Mouse (Mus musculus) stomach, embryonic 16.5 days (tissue): ENCODE data around the gene Polr3g. TPM values are rescaled to one million over a fixed set of nuclear protein-coding genes. Genes with fewer than 3 reads are reported as not detected.

Experiments
- ATAC-seq: fragments of 200-750 bp; cut with Nextera tagmentation; 2 replicates; pipeline ENCODE4 v1.8.0; 2017; ENCODE audit warnings: moderate number of reproducible peaks, moderate TSS enrichment; ENCODE audit not compliant: insufficient read depth, low FRiP score
- H3K27ac ChIP-seq: fragments of 300-500 bp; sonication (generic); 2 replicates; pipeline ENCODE4 v1.5.1; 2014; ENCODE audit warnings: low read length
- H3K27me3 ChIP-seq: fragments of 300-500 bp; sonication (generic); 2 replicates; pipeline ENCODE4 v1.6.1; 2014; ENCODE audit warnings: low read length, control low read depth, mixed read lengths; ENCODE audit not compliant: control insufficient read depth, insufficient read depth
- H3K36me3 ChIP-seq: fragments of 300-500 bp; sonication (generic); 2 replicates; pipeline ENCODE4 v1.6.1; 2014; ENCODE audit warnings: low read length; ENCODE audit not compliant: control insufficient read depth, insufficient read depth
- H3K4me1 ChIP-seq: fragments of 300-500 bp; sonication (generic); 2 replicates; pipeline ENCODE4 v1.6.1; 2014; ENCODE audit warnings: low read length, control low read depth, mixed read lengths; ENCODE audit not compliant: control insufficient read depth, insufficient read depth
- H3K4me2 ChIP-seq: fragments of 300-500 bp; sonication (generic); 2 replicates; pipeline ENCODE4 v1.6.1; 2014; ENCODE audit warnings: low read depth, low read length, mixed read lengths
- H3K4me3 ChIP-seq: fragments of 300-500 bp; sonication (generic); replicated peaks from 2 replicates; pipeline ENCODE4 v1.5.1; 2014; ENCODE audit warnings: mild to moderate bottlenecking, low read length
- H3K9ac ChIP-seq: fragments of 300-500 bp; sonication (generic); 2 replicates; pipeline ENCODE4 v1.6.1; 2014; ENCODE audit warnings: low read length
- H3K9me3 ChIP-seq: fragments of 300-500 bp; sonication (generic); replicated peaks from 2 replicates; pipeline ENCODE4 v1.6.1; 2016; ENCODE audit warnings: low read length, control low read depth; ENCODE audit not compliant: control insufficient read depth
- WGBS: fragments of 180-500 bp; shearing (Covaris S2); extraction: QIAGEN DNeasy Blood & Tissue Kit; methylation state at CpG from one replicate; pipeline ENCODE4 v1.1.7; 2014; 5-methylcytosine and 5-hydroxymethylcytosine counted together
- polyA plus RNA-seq: library from polyadenylated mRNA; unstranded; fragments of >200 nt; fragmentation: Nextera tagmentation; extraction: Ambion mirVana; gene quantifications from 2 replicates; pipeline ENCODE4 v1.2.1, GENCODE M21; 2015

Polr3g gene
- polyA plus RNA-seq, 1 experiment from 2014 or later, result 20.8 TPM

DNA sequence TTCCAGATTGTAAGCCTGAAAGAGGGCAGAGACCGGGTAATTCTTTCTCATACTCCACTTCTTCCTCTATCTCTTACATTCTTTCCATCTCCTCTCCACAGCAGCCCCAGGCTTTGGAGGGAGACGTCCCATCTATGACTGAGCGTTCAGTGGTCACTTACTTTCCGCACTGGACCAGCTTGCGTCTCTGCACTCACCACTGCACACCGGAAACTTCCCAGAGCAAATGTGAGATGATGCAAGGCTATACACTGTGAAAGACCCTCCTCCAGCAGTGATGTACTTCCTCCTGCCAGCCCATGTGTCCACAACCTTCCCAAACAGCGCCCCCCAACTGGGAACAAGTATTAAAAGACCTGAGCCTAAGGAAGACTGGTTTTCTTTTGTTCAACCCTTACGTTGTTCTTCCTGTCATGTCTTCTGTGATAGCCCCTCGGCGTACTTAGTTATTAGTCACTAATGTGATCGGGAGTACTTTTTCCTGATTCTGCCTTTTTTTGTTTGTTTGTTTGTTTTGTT, 66.7 kb downstream of the Polr3g start:
- H3K4me3 ChIP-seq, result no peak overlapping the region
- no peaks in the 10 kb centered on the region for H3K27me3 ChIP-seq
- H3K4me1 ChIP-seq, result 0 out of 2 replicates have a peak, but pooled peaks cover 4% of the 10 kb centered on the region
- no peak overlapping the region for H3K4me2 ChIP-seq
- no peak for ATAC-seq
- no peak overlapping the region for H3K27ac ChIP-seq
- H3K9me3 ChIP-seq, result no peaks in the 10 kb centered on the region
- no peak overlapping the region for H3K9ac ChIP-seq
- no peaks in the 10 kb centered on the region for H3K36me3 ChIP-seq
- 87% methylated on average over 11 of the region's 11 CpGs for WGBS

DNA sequence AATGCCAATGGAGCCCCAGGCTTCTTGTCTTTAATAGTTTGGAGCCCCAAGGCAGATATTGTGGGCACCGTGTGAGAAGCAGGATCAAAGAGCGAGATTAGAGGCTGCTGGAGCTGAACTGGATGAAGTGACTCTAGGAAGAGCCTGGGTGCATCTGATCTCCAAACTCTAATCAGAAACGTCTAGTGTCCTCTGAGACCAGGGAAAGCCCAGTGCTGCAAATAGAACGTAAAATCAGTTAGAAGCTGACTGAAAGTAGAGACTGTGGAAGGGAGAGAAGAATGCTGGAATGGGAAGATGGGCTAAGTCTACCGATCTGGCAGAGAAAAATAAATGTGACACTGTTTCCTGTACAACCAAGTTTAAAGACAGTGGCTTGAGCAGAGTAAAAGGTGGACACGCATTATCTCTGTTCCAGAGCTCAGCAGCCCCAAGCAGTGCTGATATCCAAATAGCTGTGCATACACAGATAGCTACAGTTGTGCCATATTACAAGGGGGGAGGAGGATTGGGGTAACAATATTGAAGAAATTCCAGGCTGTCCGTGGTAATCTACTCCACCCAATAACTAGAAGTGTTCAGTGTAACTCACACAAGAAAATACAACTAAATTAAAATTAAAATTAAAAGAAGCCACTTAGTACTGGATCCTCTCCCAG, 68.2 kb downstream of the Polr3g start:
- H3K9me3 ChIP-seq, result no peaks in the 10 kb centered on the region
- no peak; the same call in 1 of the 2 replicates for ATAC-seq
- H3K4me2 ChIP-seq, result no peak overlapping the region
- no peak overlapping the region for H3K9ac ChIP-seq
- WGBS, result 54% methylated on average over 7 of the region's 7 CpGs
- 0 out of 2 replicates have a peak, but pooled peaks cover 4% of the 10 kb centered on the region for H3K4me1 ChIP-seq
- H3K27ac ChIP-seq, result no peak overlapping the region
- H3K36me3 ChIP-seq, result no peaks in the 10 kb centered on the region
- H3K27me3 ChIP-seq, result no peaks in the 10 kb centered on the region; the same call in 1 of the 2 replicates
- H3K4me3 ChIP-seq, result no peak overlapping the region

DNA sequence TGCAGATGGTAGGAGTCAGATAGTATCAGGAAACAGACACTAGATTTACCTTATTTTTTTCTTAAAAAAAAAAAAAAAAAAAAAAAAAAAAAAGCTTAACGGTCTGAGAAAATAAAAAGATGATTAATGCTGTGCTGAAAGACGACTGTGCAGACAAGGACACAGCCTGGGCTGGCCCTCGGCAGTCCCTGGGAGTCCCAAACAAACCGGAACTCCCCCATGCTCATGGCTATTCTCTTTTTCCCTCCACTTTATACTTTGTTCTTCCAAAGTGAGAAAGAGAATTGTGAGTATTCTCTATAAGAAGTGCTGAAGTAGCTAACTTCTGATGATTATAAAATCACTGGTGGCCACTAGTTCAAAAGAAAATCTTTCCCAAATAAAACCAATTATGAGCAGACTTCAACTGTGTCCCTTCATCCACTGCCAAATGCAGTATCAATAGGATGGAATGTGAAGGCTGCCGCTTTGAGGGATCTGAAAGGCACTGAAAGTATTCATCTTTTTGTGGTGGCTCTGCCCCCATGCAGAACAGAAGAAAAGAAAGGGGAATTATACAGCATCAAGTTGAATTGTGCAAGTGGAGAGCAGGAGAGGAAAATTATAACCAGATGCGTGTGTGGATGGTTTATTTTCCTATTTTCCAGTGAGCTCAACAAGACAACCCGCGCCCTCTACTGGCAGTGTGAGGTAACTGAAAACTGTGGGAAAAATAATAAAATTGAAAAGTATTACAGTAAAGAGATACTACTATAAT, 69.3 kb downstream of the Polr3g start:
- H3K9ac ChIP-seq, result no peak overlapping the region
- H3K27me3 ChIP-seq, result no peaks in the 10 kb centered on the region; the same call in 1 of the 2 replicates
- peak overlapping the region; percentile 36; the same call in 1 of the 2 replicates for H3K4me2 ChIP-seq
- H3K4me3 ChIP-seq, result no peak overlapping the region
- no peaks in the 10 kb centered on the region for H3K36me3 ChIP-seq
- H3K27ac ChIP-seq, result no peak overlapping the region
- H3K9me3 ChIP-seq, result no peaks in the 10 kb centered on the region
- 13% methylated on average over 8 of the region's 8 CpGs for WGBS
- no peak for ATAC-seq
- H3K4me1 ChIP-seq, result 0 out of 2 replicates have a peak, but pooled peaks cover 4% of the 10 kb centered on the region

DNA sequence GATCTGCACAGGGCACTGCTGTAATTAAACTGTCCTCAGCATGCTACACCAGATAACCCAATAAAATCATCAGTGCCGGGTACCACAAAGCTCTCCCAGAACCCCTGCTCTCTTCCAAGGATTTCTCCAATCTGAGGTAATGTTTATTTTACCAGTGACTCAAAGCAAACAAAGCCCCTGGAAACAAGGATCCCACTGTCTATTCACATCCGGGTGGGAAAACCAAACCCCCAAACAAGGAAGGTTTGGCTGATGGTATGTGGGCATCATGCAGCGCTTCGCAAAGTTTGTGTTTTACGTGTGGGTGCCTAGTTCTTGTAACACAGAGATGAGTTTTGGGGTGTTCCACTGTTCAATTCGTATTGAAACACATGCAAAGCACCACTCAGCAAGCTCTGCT, 69.9 kb downstream of the Polr3g start:
- Histone ChIP-seq H3K27me3 (no peaks in the 10 kb centered on the region; the same call in 1 of the 2 replicates), H3K36me3 (no peaks in the 10 kb centered on the region), H3K9me3 (no peaks in the 10 kb centered on the region), H3K9ac (no peak overlapping the region), H3K4me2 (no peak overlapping the region), H3K4me1 (0 out of 2 replicates have a peak, but pooled peaks cover 4% of the 10 kb centered on the region), H3K4me3 (no peak overlapping the region), H3K27ac (no peak overlapping the region)
- 36% methylated on average over 6 of the region's 6 CpGs for WGBS
- no peak for ATAC-seq

DNA sequence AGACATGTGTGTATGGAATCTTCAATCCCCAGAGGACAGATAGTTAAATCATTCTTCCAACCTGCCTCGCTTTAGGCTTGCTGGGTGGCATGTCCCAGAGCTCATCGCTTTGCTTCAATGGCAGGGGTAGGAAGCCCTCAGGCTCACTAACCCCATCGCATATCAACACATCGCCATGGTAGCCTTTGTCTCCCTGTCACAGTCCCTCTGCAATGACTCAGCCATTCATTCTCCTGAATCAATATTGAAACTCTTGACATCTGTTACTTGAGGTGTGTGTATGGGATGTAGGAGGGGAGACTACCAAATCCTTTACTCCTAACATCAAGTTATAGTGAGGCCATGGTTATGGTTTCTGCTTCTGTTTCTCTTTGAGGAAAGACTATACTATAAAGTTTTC, 71.2 kb downstream of the Polr3g start:
- Histone ChIP-seq H3K4me1 (0 out of 2 replicates have a peak, but pooled peaks cover 4% of the 10 kb centered on the region), H3K27me3 (no peaks in the 10 kb centered on the region; the same call in 1 of the 2 replicates), H3K4me3 (no peak overlapping the region), H3K27ac (no peak overlapping the region), H3K9me3 (no peaks in the 10 kb centered on the region), H3K4me2 (no peak overlapping the region), H3K9ac (no peak overlapping the region), H3K36me3 (no peaks in the 10 kb centered on the region)
- WGBS, result 36% methylated on average over 4 of the region's 4 CpGs
- ATAC-seq, result no peak

DNA sequence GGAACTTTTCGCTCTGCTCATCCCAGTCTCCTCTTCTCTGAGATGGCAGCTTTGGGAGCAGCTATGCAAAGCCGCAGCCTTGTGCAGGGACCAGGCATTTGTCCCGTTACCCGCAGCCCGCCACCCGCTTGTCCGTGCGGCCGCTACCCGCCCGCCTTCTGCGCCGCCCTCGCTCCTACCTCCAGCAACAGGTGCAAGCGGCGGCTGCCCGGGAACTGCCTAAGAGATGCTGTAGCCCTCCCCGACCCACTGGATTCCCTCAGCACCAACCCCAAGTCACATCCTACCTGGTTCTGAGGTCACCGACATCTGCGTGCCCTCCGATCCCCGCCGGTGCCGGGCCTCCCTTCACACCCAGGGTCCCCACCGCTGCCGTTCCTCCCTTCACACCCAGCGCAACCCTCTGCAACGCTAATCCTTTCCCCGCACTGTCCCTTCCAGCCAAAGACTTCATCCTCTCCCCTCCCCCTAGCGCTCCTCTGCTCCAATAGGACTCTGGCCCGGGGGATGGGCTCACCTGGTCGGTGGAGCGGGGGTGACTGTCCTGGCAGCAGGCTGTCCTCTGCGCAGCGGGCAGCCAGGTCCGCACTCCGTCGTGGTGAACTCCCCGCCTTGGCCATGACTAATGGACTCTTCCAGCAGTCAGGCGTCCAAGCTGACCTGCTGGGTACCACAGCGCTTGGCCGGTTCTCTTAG, 77.9 kb downstream of the Polr3g start, which contains the start of gene Adgrv1:
TSS of gene Adgrv1 (minus strand) at position 435 of the 696 bp plus-strand sequence.
- peak within 1 kb of the TSS; percentile 45 for H3K4me3 ChIP-seq
- H3K27me3 ChIP-seq, result peaks cover 15% of the 10 kb centered on the region
- H3K9ac ChIP-seq, result peak within 1 kb of the TSS; percentile 46; the same call in 1 of the 2 replicates
- peak within 1 kb of the TSS; percentile 70 for H3K4me2 ChIP-seq
- 2% methylated on average over 42 of the region's 42 CpGs for WGBS
- H3K4me1 ChIP-seq, result peaks cover 8% of the 10 kb centered on the region
- no peak within 1 kb of the TSS for H3K27ac ChIP-seq
- peak; percentile 97 for ATAC-seq
- no peaks in the 10 kb centered on the region for H3K9me3 ChIP-seq
- no peaks in the 10 kb centered on the region for H3K36me3 ChIP-seq

DNA sequence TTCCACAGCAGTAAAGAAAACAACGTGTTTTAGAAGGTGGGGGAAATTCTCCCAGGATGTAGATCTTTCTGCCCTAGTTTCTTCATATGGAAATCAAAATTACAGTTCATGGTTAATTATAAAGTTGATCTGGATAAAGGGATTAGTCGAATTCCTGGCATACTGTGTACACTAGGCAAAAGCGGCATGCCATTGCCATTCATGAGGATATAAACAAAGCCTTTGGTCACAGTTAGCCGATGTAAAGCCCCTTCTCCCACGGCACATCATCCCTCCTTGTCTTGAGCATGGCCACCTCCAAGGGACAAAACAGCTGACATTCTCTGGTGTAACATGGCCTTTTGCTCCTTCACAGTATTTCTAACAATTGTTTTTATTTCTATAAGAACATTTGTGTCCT, 80.2 kb downstream of the Polr3g start:
- Histone ChIP-seq H3K4me3 (no peak overlapping the region), H3K4me1 (peaks cover 8% of the 10 kb centered on the region), H3K27ac (no peak overlapping the region), H3K27me3 (peaks cover 15% of the 10 kb centered on the region), H3K36me3 (no peaks in the 10 kb centered on the region), H3K4me2 (no peak overlapping the region), H3K9me3 (no peaks in the 10 kb centered on the region), H3K9ac (no peak overlapping the region)
- 61% methylated on average over 5 of the region's 5 CpGs for WGBS
- no peak for ATAC-seq

DNA sequence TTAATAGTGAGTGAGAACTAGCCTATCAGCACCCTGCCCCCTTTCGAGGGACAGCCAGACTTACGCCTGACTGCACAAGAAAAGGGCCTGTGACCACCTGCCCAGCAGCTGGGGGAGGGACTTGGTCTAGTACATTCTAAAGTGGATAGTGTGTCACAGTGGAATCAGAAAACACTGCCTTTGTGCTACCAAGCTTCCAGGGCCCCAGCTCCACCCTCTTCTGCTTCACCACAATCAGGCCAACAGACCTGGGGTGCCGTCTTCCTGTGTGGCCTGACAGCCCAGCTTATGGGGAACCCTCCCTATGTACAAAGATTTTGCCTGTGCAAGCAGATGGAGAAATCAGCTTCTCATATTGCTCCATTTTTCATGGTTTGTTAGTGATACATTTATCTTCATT, 81.4 kb downstream of the Polr3g start:
- Histone ChIP-seq H3K9ac (no peak overlapping the region), H3K9me3 (no peaks in the 10 kb centered on the region), H3K4me1 (peaks cover 8% of the 10 kb centered on the region), H3K36me3 (no peaks in the 10 kb centered on the region), H3K4me3 (no peak overlapping the region), H3K27me3 (peaks cover 15% of the 10 kb centered on the region), H3K27ac (no peak overlapping the region), H3K4me2 (no peak overlapping the region)
- WGBS, result 64% methylated on average over 3 of the region's 3 CpGs
- ATAC-seq, result no peak
